Mouse (Mus musculus) liver, embryonic 14.5 days (tissue): ENCODE measurements around the gene Ppp1r7. TPM values are rescaled to one million over a fixed set of nuclear protein-coding genes. Genes with fewer than 3 reads are reported as not detected.
"Not testable (repeated sequence)": the region's sequence is repeated elsewhere in the genome, so short reads cannot be mapped to it uniquely, and the experiment has no call there.

Experiments used
- ATAC-seq: fragments of 200-750 bp; cut with Nextera tagmentation; 2 replicates; pipeline ENCODE4 v1.8.0; 2017; ENCODE audit warnings: moderate number of reproducible peaks, mild to moderate bottlenecking, moderate library complexity; ENCODE audit not compliant: insufficient read depth
- DNase-seq, 3 experiments: peaks; one replicate each; pipeline ENCODE4 v3.0.0-alpha.2; 2012 to 2013; ENCODE audit warnings: low read depth in 3 of 3, low spot score in 3 of 3
- H3K27ac ChIP-seq: fragments of 300-500 bp; sonication (generic); 2 replicates; pipeline ENCODE4 v1.5.1; 2014; ENCODE audit warnings: moderate library complexity, mild to moderate bottlenecking, control low read depth, inconsistent platforms
- H3K27me3 ChIP-seq: fragments of 300-500 bp; sonication (generic); 2 replicates; pipeline ENCODE4 v1.6.1; 2014; ENCODE audit warnings: mild to moderate bottlenecking, low read length, moderate library complexity; ENCODE audit not compliant: control insufficient read depth, insufficient read depth
- H3K36me3 ChIP-seq: fragments of 300-500 bp; sonication (generic); replicated peaks from 2 replicates; pipeline ENCODE4 v1.6.1; 2014; ENCODE audit warnings: low read depth; ENCODE audit not compliant: control insufficient read depth, insufficient read depth
- H3K4me1 ChIP-seq, 2 experiments: fragments of 200-500 bp in 1 of 2; fragments of 300-500 bp in 1 of 2; sonication (generic) in 1 of 2; replicated peaks; 2 replicates each; pipeline ENCODE4 v1.6.1; 2012 to 2014; ENCODE audit warnings: antibody characterized with exemption in 1 of 2, inconsistent platforms in 1 of 2, low read length in 1 of 2; ENCODE audit not compliant: control insufficient read depth in 2 of 2, insufficient read depth in 2 of 2
- H3K4me2 ChIP-seq: fragments of 300-500 bp; sonication (generic); 2 replicates; pipeline ENCODE4 v1.6.1; 2014; ENCODE audit warnings: low read depth, mild to moderate bottlenecking, control low read depth, moderate library complexity
- H3K4me3 ChIP-seq, 2 experiments: fragments of 200-500 bp in 1 of 2; fragments of 300-500 bp in 1 of 2; sonication (generic) in 1 of 2; 2 replicates each; pipeline ENCODE4 v1.5.1; 2012 to 2014; ENCODE audit warnings: low read depth in 2 of 2, low read length in 2 of 2, mild to moderate bottlenecking in 2 of 2, control low read depth in 1 of 2, inconsistent platforms in 1 of 2, moderate library complexity in 1 of 2; ENCODE audit not compliant: insufficient read depth in 1 of 2
- H3K9ac ChIP-seq: fragments of 300-500 bp; sonication (generic); replicated peaks from 2 replicates; pipeline ENCODE4 v1.6.1; 2014; ENCODE audit warnings: mild to moderate bottlenecking, control low read depth, moderate library complexity
- H3K9me3 ChIP-seq: fragments of 300-500 bp; sonication (generic); 2 replicates; pipeline ENCODE4 v1.6.1; 2016; ENCODE audit warnings: low read length, mixed read lengths; ENCODE audit not compliant: control insufficient read depth
- CTCF ChIP-seq: IDR thresholded peaks from 2 replicates; pipeline ENCODE4 v1.5.1; 2016; ENCODE audit warnings: antibody characterized with exemption, low read depth, control low read depth
- EP300 ChIP-seq: IDR thresholded peaks from 2 replicates; pipeline ENCODE4 v1.6.1; 2016; ENCODE audit warnings: antibody characterized with exemption, low read depth
- WGBS: fragments of 180-500 bp; shearing (Covaris S2); extraction: QIAGEN DNeasy Blood & Tissue Kit; methylation state at CpG from one replicate; pipeline ENCODE4 v1.1.7; 2014; ENCODE audit not compliant: insufficient replicate concordance; 5-methylcytosine and 5-hydroxymethylcytosine counted together
- polyA plus RNA-seq, 2 experiments: library from polyadenylated mRNA; depleted of rRNA in 1 of 2; stranded (reverse) in 1 of 2; unstranded in 1 of 2; fragments of >200 nt; fragmentation: Nextera tagmentation in 1 of 2; extraction: Ambion mirVana in 1 of 2; gene quantifications; 2 replicates each; pipeline versions ENCODE4 v1.2.1 to v1.2.3; 2012 to 2014

The Ppp1r7 gene
- polyA plus RNA-seq (2012; rRNA removed) (3.1 and 6.9 TPM in 2 replicates), polyA plus RNA-seq (2014; fragmentation: Nextera tagmentation; extraction: Ambion mirVana) (33.2 and 33.8 TPM in 2 replicates)

DNA sequence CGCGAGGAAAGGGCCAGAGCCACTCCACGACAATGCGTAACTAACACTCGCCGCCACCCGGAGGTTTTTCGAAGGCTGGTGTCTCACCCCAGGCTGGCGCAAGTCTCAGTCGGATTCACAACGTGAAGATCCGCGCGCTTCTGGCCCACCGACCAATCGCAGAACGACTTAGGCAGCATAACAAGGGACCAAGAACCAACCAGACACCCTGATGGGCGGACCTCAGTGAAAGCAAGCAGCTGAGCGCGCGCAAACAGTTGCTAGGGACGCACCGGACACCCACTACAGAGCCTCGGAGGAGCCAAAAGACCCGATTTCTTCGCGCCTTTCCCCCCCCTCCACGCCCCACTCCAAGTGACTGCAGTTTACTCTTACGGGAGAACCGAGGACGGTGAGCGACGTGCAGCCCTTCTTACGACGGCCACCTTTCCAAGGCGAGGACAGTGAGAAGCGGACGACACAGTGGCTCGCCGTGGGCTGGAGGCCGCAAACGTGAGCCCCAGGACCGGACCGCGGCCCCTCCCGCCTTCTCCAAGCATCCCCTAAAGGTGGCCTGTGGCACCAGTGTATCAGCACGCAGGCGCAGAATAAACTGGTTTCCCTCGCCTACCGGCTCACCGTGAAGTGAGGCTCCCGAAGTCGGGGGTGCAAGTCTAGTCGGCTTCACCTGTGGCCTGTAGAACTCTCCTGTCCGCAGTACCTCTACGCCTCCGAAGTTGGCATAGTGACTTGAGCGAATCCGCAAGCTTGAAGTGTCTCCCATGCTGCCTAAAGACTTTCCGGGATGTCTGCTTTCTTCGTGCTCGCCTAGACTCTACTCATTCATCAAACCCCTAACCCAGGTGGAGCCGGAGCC, at the start of gene Ppp1r7, which contains the start of gene Pask:
Gene Ppp1r7, plus strand, starts transcription at position 207 of the 856 bp plus-strand sequence.
Gene Pask, minus strand, starts transcription at position 835 of the 856 bp plus-strand sequence.
- peak; percentile 95 to 96 (median 95) for DNase-seq
- Histone ChIP-seq H3K36me3 (peaks cover 9% of the 10 kb centered on the region), H3K27ac (peak within 1 kb of the TSS; percentile 49), H3K9ac (peak within 1 kb of the TSS; percentile 91), H3K4me1 (peaks cover 7 to 13% of the 10 kb centered on the region in 2 experiments), H3K27me3 (no peaks in the 10 kb centered on the region), H3K4me3 (peak within 1 kb of the TSS; percentile 94 to 99), H3K4me2 (peak within 1 kb of the TSS; percentile 76), H3K9me3 (no peaks in the 10 kb centered on the region)
- peak; percentile 91 for ATAC-seq
- TF ChIP-seq CTCF: peak; percentile 14; the same call in 1 of the 2 replicates
- TF ChIP-seq EP300: no peak
- under 1% methylated on average over 63 of the region's 63 CpGs for WGBS

GRCm38 (mm10) chr1:93294491-93294890, 48.2 kb upstream of the Ppp1r7 start:
- ATAC-seq, H3K36me3 ChIP-seq, H3K9ac ChIP-seq, H3K4me1 ChIP-seq, H3K4me3 ChIP-seq, DNase-seq, H3K9me3 ChIP-seq, H3K27ac ChIP-seq, H3K4me2 ChIP-seq, H3K27me3 ChIP-seq: not testable (repeated sequence)
- 72% methylated on average over 3 of the region's 3 CpGs for WGBS

DNA sequence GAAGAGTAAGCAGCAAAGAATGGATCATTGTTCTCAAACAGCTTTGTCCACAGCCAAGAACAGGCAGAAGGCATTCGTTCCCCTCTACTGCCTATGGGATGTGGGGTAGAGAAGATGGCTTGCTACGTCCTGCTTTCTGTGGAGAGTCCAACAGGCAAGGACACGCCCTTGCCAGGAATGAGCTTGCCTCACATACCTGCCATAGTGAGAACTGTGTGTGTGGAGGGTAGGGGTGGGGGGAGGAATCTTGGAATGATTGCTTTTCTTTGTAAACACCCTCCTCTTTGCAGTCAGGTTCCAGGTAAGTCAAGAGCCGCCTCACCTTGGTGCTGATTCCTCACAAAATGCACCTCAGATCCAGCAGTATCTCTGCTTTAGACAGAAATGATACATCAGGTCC, 42.9 kb upstream of the Ppp1r7 start:
- Histone ChIP-seq H3K27me3 (no peaks in the 10 kb centered on the region), H3K4me2 (no peak overlapping the region), H3K27ac (no peak overlapping the region), H3K4me3 (no peak overlapping the region), H3K4me1 (peaks cover 0 to under 1% of the 10 kb centered on the region in 2 experiments; a peak in 1 of 4 replicates), H3K9me3 (no peaks in the 10 kb centered on the region), H3K9ac (no peak overlapping the region), H3K36me3 (peaks cover 3% of the 10 kb centered on the region)
- WGBS: 77% methylated on average over 4 of the region's 4 CpGs
- ATAC-seq (no peak), DNase-seq (no peak)
- no peak for TF ChIP-seq CTCF
- no peak for TF ChIP-seq EP300

GRCm38 (mm10) chr1:93300578-93300977, 42.1 kb upstream of the Ppp1r7 start:
- Histone ChIP-seq H3K9ac (no peak overlapping the region), H3K36me3 (peaks cover 3% of the 10 kb centered on the region), H3K27ac (no peak overlapping the region), H3K27me3 (no peaks in the 10 kb centered on the region), H3K4me3 (no peak overlapping the region), H3K9me3 (no peaks in the 10 kb centered on the region), H3K4me1 (peaks cover 3% of the 10 kb centered on the region in 2 experiments; a peak in 2 of 4 replicates), H3K4me2 (no peak overlapping the region)
- ATAC-seq (no peak), DNase-seq (no peak)
- WGBS: 73% methylated on average over 3 of the region's 3 CpGs
- no peak for TF ChIP-seq EP300
- no peak for TF ChIP-seq CTCF
